Mouse (Mus musculus): Measurements from ENCODE around the gene Tut7.
"Not testable (repeated sequence)": the region's sequence is repeated elsewhere in the genome, so short reads cannot be mapped to it uniquely, and the experiment has no call there.

The Tut7 gene

GRCm38 (mm10) chr13:59766786-59767515 is 56.0 kb downstream of the Tut7 start:
- no peak for DNase-seq (ENCODE audit: low spot score in 2 of 2)

- DNase-seq (ENCODE audit: low spot score in 2 of 2) = peak in 1 of 2 experiments; percentile 49
Measured at GRCm38 (mm10) chr13:59762791-59763190, 60.2 kb downstream of the Tut7 start.

- DNase-seq (ENCODE audit: low spot score in 2 of 2) = no peak
Measured at GRCm38 (mm10) chr13:59756906-59757305, 66.0 kb downstream of the Tut7 start.

GRCm38 (mm10) chr13:59750310-59750709 is 72.6 kb downstream of the Tut7 start:
- DNase-seq (ENCODE audit: low spot score in 2 of 2) = no peak

- DNase-seq (ENCODE audit: low spot score in 2 of 2) = no peak
Measured at GRCm38 (mm10) chr13:59746711-59747110, 76.2 kb downstream of the Tut7 start, which contains the start of gene 1700014D04Rik. Gene 1700014D04Rik, minus strand, starts transcription at chr13:59746752.

GRCm38 (mm10) chr13:59746164-59746563 is 76.8 kb downstream of the Tut7 start:
- no peak for DNase-seq (ENCODE audit: low spot score in 2 of 2)

- no peak for DNase-seq (ENCODE audit: low spot score in 2 of 2)
Measured at GRCm38 (mm10) chr13:59745462-59745861, 77.5 kb downstream of the Tut7 start.

- DNase-seq (ENCODE audit: low spot score in 2 of 2) = peak in 1 of 2 experiments; percentile 73
Measured at GRCm38 (mm10) chr13:59741697-59742096, 81.2 kb downstream of the Tut7 start.

- DNase-seq (ENCODE audit: low spot score in 2 of 2) = no peak
Measured at GRCm38 (mm10) chr13:59741096-59741495, 81.9 kb downstream of the Tut7 start.

- DNase-seq (ENCODE audit: low spot score in 2 of 2) = peak; percentile 50 to 61
Measured at GRCm38 (mm10) chr13:59739397-59739796, 83.5 kb downstream of the Tut7 start.

- no peak for DNase-seq (ENCODE audit: low spot score in 2 of 2)
Measured at GRCm38 (mm10) chr13:59738455-59738854, 84.5 kb downstream of the Tut7 start.

- DNase-seq (ENCODE audit: low spot score in 2 of 2) = no peak
Measured at GRCm38 (mm10) chr13:59735190-59735589, 87.8 kb downstream of the Tut7 start.

- DNase-seq (ENCODE audit: low spot score in 2 of 2) = peak in 1 of 2 experiments; percentile 55
Measured at GRCm38 (mm10) chr13:59734347-59734746, 88.6 kb downstream of the Tut7 start.

GRCm38 (mm10) chr13:59733936-59734335 is 89.0 kb downstream of the Tut7 start:
- no peak for DNase-seq (ENCODE audit: low spot score in 2 of 2)

- no peak for DNase-seq (ENCODE audit: low spot score in 2 of 2)
Measured at GRCm38 (mm10) chr13:59731652-59732051, 91.3 kb downstream of the Tut7 start, which contains the start of gene Spata31d1d. Gene Spata31d1d, minus strand, starts transcription at chr13:59731752.

GRCm38 (mm10) chr13:59728378-59729093 is 94.4 kb downstream of the Tut7 start:
- DNase-seq (ENCODE audit: low spot score in 2 of 2) = peak; percentile 72 to 87

- no peak for DNase-seq (ENCODE audit: low spot score in 2 of 2)
Measured at GRCm38 (mm10) chr13:59726139-59726867, 96.6 kb downstream of the Tut7 start.

GRCm38 (mm10) chr13:59722089-59722488 is 100.9 kb downstream of the Tut7 start:
- DNase-seq (ENCODE audit: low spot score in 2 of 2) = not testable (repeated sequence)

All from spleen, postnatal 10 days (tissue).